Mouse (Mus musculus) frontal cortex, postnatal 14 days (tissue): Measurements from ENCODE around the gene Gys1.

ENCODE experiments used
- DNase-seq, 2 experiments: peaks; one replicate each; pipeline ENCODE4 v3.0.0; 2022; ENCODE audit warnings: low spot score in 2 of 2

Gys1 gene

GRCm38 (mm10) chr7:45414740-45415224, 19.9 kb upstream of the Gys1 start:
- DNase-seq: no peak

- DNase-seq: no peak
These were observed 19.0 kb upstream of the Gys1 start for GRCm38 (mm10) chr7:45415636-45416035.

- no peak for DNase-seq
These were observed 16.6 kb upstream of the Gys1 start for GRCm38 (mm10) chr7:45417962-45418492.

GRCm38 (mm10) chr7:45419859-45420614, 14.6 kb upstream of the Gys1 start:
- DNase-seq: no peak

GRCm38 (mm10) chr7:45420615-45420919, 14.1 kb upstream of the Gys1 start, which contains the start of gene Lhb:
Gene Lhb, plus strand, starts transcription at chr7:45420820.
- no peak for DNase-seq

GRCm38 (mm10) chr7:45421194-45421593, 13.4 kb upstream of the Gys1 start:
- DNase-seq: no peak

- no peak for DNase-seq
These were observed 8.1 kb upstream of the Gys1 start for GRCm38 (mm10) chr7:45426556-45426955.

GRCm38 (mm10) chr7:45433835-45434202, 825 bp upstream of the Gys1 start:
- DNase-seq: no peak

GRCm38 (mm10) chr7:45435038-45435437, 394 bp downstream of the Gys1 start:
- DNase-seq: no peak

GRCm38 (mm10) chr7:45436444-45436843, 1.8 kb downstream of the Gys1 start:
- no peak for DNase-seq

- no peak for DNase-seq
These were observed 2.4 kb downstream of the Gys1 start for GRCm38 (mm10) chr7:45437046-45437445.

GRCm38 (mm10) chr7:45437521-45438276, 3.1 kb downstream of the Gys1 start, which contains the start of gene Ruvbl2:
Gene Ruvbl2, minus strand, starts transcription at chr7:45438096.
- no peak for DNase-seq

GRCm38 (mm10) chr7:45443526-45444420, 9.1 kb downstream of the Gys1 start:
- DNase-seq: no peak

GRCm38 (mm10) chr7:45446589-45446988, 11.9 kb downstream of the Gys1 start:
- DNase-seq: no peak

- DNase-seq: no peak
These were observed 12.8 kb downstream of the Gys1 start for GRCm38 (mm10) chr7:45447325-45447990.

- DNase-seq: no peak
These were observed 15.3 kb downstream of the Gys1 start for GRCm38 (mm10) chr7:45449974-45450373.

GRCm38 (mm10) chr7:45451344-45451982, 16.8 kb downstream of the Gys1 start:
- DNase-seq: peak; percentile 68 to 81

- no peak for DNase-seq
These were observed 20.3 kb downstream of the Gys1 start for GRCm38 (mm10) chr7:45454971-45455370.

- no peak for DNase-seq
These were observed 21.5 kb downstream of the Gys1 start for GRCm38 (mm10) chr7:45455932-45456696.

GRCm38 (mm10) chr7:45456721-45457203, 22.1 kb downstream of the Gys1 start:
- DNase-seq: no peak
